Mouse (Mus musculus) MEL (cell line): Measurements from ENCODE around the gene Wars. TPM values are rescaled to one million over a fixed set of nuclear protein-coding genes. Genes with fewer than 3 reads are reported as not detected.

ENCODE experiments used
- DNase-seq: peaks from one replicate; pipeline ENCODE4 v3.0.0; 2011; ENCODE audit warnings: low read depth, low spot score
- H3K27ac ChIP-seq: 2 replicates; pipeline ENCODE4 v1.5.1; 2012; ENCODE audit warnings: low read depth, mild to moderate bottlenecking, control low read depth, low read length, moderate library complexity; ENCODE audit not compliant: control insufficient read depth
- H3K27me3 ChIP-seq, 2 experiments: fragments of 150-350 bp in 1 of 2; sonication (generic) in 1 of 2; 2 replicates each; pipeline ENCODE4 v1.6.1; 2012; ENCODE audit warnings: low read length in 2 of 2, mild to moderate bottlenecking in 2 of 2, improper control_type of control experiment in 1 of 2, moderate library complexity in 1 of 2; ENCODE audit not compliant: insufficient read depth in 2 of 2, control insufficient read depth in 1 of 2
- H3K36me3 ChIP-seq, 2 experiments: 2 replicates each; pipeline ENCODE4 v1.6.1; 2012 to 2014; ENCODE audit warnings: low read length in 2 of 2, improper control_type of control experiment in 1 of 2, inconsistent platforms in 1 of 2, mild to moderate bottlenecking in 1 of 2; ENCODE audit not compliant: insufficient read depth in 2 of 2, control insufficient read depth in 1 of 2
- H3K4me1 ChIP-seq, 2 experiments: fragments of 150-350 bp in 1 of 2; sonication (generic) in 1 of 2; 2 replicates each; pipeline ENCODE4 v1.6.1; 2012; ENCODE audit warnings: low read length in 2 of 2, improper control_type of control experiment in 1 of 2, mild to moderate bottlenecking in 1 of 2; ENCODE audit not compliant: insufficient read depth in 2 of 2, control insufficient read depth in 1 of 2
- H3K4me3 ChIP-seq, 2 experiments: fragments of 150-350 bp in 1 of 2; sonication (generic) in 1 of 2; 2 replicates each; pipeline ENCODE4 v1.5.1; 2012; ENCODE audit warnings: low read depth in 2 of 2, low read length in 2 of 2, mild to moderate bottlenecking in 2 of 2, moderate library complexity in 2 of 2, control low read depth in 1 of 2, improper control_type of control experiment in 1 of 2; ENCODE audit not compliant: control insufficient read depth in 1 of 2, insufficient read depth in 1 of 2
- H3K79me2 ChIP-seq: 2 replicates; pipeline ENCODE4 v1.6.1; 2012; ENCODE audit warnings: mild to moderate bottlenecking, low read length, moderate library complexity; ENCODE audit not compliant: control insufficient read depth, poor library complexity, insufficient read depth
- H3K9ac ChIP-seq: 2 replicates; pipeline ENCODE4 v1.6.1; 2012; ENCODE audit warnings: low read depth, mild to moderate bottlenecking, control low read depth, low read length, moderate library complexity; ENCODE audit not compliant: control insufficient read depth, poor library complexity, severe bottlenecking
- H3K9me3 ChIP-seq: fragments of 150-350 bp; sonication (generic); replicated peaks from 2 replicates; pipeline ENCODE4 v1.6.1; 2012; ENCODE audit warnings: mild to moderate bottlenecking, low read length, improper control_type of control experiment, moderate library complexity; ENCODE audit not compliant: insufficient read depth
- CHD1 ChIP-seq: IDR thresholded peaks from 2 replicates; pipeline ENCODE4 v1.6.1; 2012; ENCODE audit warnings: low read depth, mild to moderate bottlenecking, inconsistent platforms, low read length, improper control_type of control experiment
- CTCF ChIP-seq, 3 experiments: IDR thresholded peaks in 2 of 3; conservative IDR thresholded peaks in 1 of 3; 2 replicates each; pipeline ENCODE4 v1.5.1; 2011 to 2012; ENCODE audit warnings: low read length in 3 of 3, low read depth in 2 of 3, mild to moderate bottlenecking in 2 of 3, improper control_type of control experiment in 1 of 3, inconsistent platforms in 1 of 3, mixed read lengths in 1 of 3, moderate library complexity in 1 of 3; ENCODE audit not compliant: control insufficient read depth in 1 of 3, insufficient read depth in 1 of 3, poor library complexity in 1 of 3, severe bottlenecking in 1 of 3
- E2F4 ChIP-seq: IDR thresholded peaks from 2 replicates; pipeline ENCODE4 v1.6.1; 2011; ENCODE audit warnings: low read depth, low read length, improper control_type of control experiment, borderline replicate concordance
- ELF1 ChIP-seq: IDR thresholded peaks from 2 replicates; pipeline ENCODE4 v1.6.1; 2014; ENCODE audit warnings: low read depth, mild to moderate bottlenecking, inconsistent platforms, low read length, improper control_type of control experiment, moderate library complexity
- GABPA ChIP-seq: IDR thresholded peaks from 2 replicates; pipeline ENCODE4 v1.6.1; 2012; ENCODE audit warnings: low read depth, mild to moderate bottlenecking, inconsistent platforms, low read length, improper control_type of control experiment, moderate library complexity
- JUND ChIP-seq: IDR thresholded peaks from 2 replicates; pipeline ENCODE4 v1.6.1; 2011; ENCODE audit warnings: low read depth, mild to moderate bottlenecking, improper control_type of control experiment, low read length
- KAT2A ChIP-seq: conservative IDR thresholded peaks from 2 replicates; pipeline ENCODE4 v1.6.1; 2012; ENCODE audit warnings: low read depth, low read length, improper control_type of control experiment, inconsistent platforms
- MAFK ChIP-seq: IDR thresholded peaks from 2 replicates; pipeline ENCODE4 v1.6.1; 2011; ENCODE audit warnings: low read depth, mild to moderate bottlenecking, low read length, improper control_type of control experiment, borderline replicate concordance
- MAX ChIP-seq: IDR thresholded peaks from 2 replicates; pipeline ENCODE4 v1.6.1; 2011; ENCODE audit warnings: low read length, improper control_type of control experiment
- MAZ ChIP-seq: IDR thresholded peaks from 2 replicates; pipeline ENCODE4 v1.6.1; 2012; ENCODE audit warnings: low read depth, mild to moderate bottlenecking, inconsistent platforms, low read length, improper control_type of control experiment
- MXI1 ChIP-seq: IDR thresholded peaks from 2 replicates; pipeline ENCODE4 v1.6.1; 2011; ENCODE audit warnings: mild to moderate bottlenecking, low read depth, low read length, improper control_type of control experiment
- MYC ChIP-seq: IDR thresholded peaks from 2 replicates; pipeline ENCODE4 v1.6.1; 2011; ENCODE audit warnings: low read depth, mild to moderate bottlenecking, low read length, improper control_type of control experiment, moderate library complexity
- RAD21 ChIP-seq: IDR thresholded peaks from 2 replicates; pipeline ENCODE4 v1.6.1; 2011; ENCODE audit warnings: mild to moderate bottlenecking, low read depth, low read length, improper control_type of control experiment
- SIN3A ChIP-seq: IDR thresholded peaks from 2 replicates; pipeline ENCODE4 v1.6.1; 2012; ENCODE audit warnings: low read length, improper control_type of control experiment, inconsistent platforms
- SMC3 ChIP-seq: IDR thresholded peaks from 2 replicates; pipeline ENCODE4 v1.6.1; 2011; ENCODE audit warnings: low read depth, low read length, improper control_type of control experiment
- ZKSCAN1 ChIP-seq: IDR thresholded peaks from 2 replicates; pipeline ENCODE4 v1.6.1; 2012; ENCODE audit warnings: low read depth, mild to moderate bottlenecking, inconsistent platforms, low read length, improper control_type of control experiment, moderate library complexity
- ZNF384 ChIP-seq: IDR thresholded peaks from 2 replicates; pipeline ENCODE4 v1.6.1; 2012; ENCODE audit warnings: low read depth, mild to moderate bottlenecking, inconsistent platforms, low read length, improper control_type of control experiment
- polyA plus RNA-seq, 2 experiments: library from polyadenylated mRNA; stranded (reverse) in 1 of 2; unstranded in 1 of 2; fragments of >175 nt in 1 of 2; fragments of >200 nt in 1 of 2; gene quantifications; 2 replicates each; pipeline versions ENCODE4 v1.2.1 to v1.2.4; 2012; ENCODE audit warnings: low replicate concordance in 2 of 2, low read depth in 1 of 2; ENCODE audit not compliant: insufficient read length in 2 of 2, insufficient read depth in 1 of 2, missing spikeins in 1 of 2
- total RNA-seq: library from RNA; depleted of rRNA; stranded (reverse); fragments of 300-350 nt; gene quantifications from 2 replicates; pipeline ENCODE4 v1.2.3, GENCODE M21; 2012

Gene Wars
- total and polyA plus RNA-seq, 3 experiments = 85.7 to 836 (median 98.4) TPM

DNA sequence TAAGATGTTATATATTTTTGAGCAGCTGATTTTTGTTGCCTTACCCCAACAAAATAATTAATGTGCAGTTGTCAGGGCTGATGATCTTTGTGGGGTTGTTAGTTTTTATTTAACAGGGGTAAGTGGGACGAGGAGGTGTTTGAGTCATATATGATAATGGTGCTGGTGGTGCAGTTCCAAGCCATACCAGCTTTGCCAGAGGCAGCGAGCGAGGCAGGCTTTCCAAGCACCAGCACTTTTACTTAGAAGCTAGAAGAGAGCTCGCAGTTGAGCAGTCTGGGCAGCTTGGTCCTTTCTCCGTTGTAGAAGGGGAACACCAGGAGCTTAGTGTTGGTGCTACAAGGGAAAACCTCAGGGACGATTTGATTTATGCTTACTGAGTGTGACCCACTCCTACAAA, 81.5 kb downstream of the Wars start:
- Histone ChIP-seq H3K27me3 (no peaks in the 10 kb centered on the region), H3K36me3 (peaks cover 16 to 45% of the 10 kb centered on the region in 2 experiments), H3K9me3 (no peaks in the 10 kb centered on the region), H3K27ac (no peak overlapping the region), H3K9ac (no peak overlapping the region), H3K79me2 (peaks cover 63% of the 10 kb centered on the region), H3K4me1 (peaks cover 9 to 19% of the 10 kb centered on the region in 2 experiments)
- DNase-seq = no peak
- no peak for TF ChIP-seq SMC3
- TF ChIP-seq MYC = no peak
- TF ChIP-seq MAZ = no peak
- TF ChIP-seq E2F4 = no peak
- TF ChIP-seq MAX = no peak
- TF ChIP-seq, all 39 proteins: peak for 0
- H3K4me3 ChIP-seq = no peak overlapping the region

DNA sequence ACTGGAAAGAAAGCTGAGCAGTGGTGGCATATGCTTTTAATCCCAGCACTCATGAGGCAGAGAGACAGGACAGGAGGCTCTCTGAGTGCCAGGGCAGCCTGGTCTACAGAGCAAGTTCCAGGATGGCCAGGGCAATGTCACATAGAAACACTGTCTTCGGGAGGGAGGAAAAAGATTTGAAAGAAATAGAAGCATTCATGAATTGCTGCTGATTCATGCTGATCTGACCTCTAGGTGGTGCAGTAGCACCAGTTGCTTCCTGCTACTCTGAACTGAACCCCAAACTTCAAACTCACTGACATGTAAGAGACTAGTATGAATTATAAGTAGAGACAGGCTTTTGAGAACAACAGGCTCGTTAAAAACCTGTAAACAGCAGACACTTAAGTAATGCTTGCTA, 82.8 kb downstream of the Wars start:
- no peaks in the 10 kb centered on the region for H3K27me3 ChIP-seq
- no peak overlapping the region for H3K4me3 ChIP-seq
- no peaks in the 10 kb centered on the region for H3K9me3 ChIP-seq
- H3K36me3 ChIP-seq = peaks cover 27 to 53% of the 10 kb centered on the region in 2 experiments
- H3K4me1 ChIP-seq = peaks cover 10 to 21% of the 10 kb centered on the region in 2 experiments
- H3K79me2 ChIP-seq = peaks cover 71% of the 10 kb centered on the region
- H3K9ac ChIP-seq = no peak overlapping the region
- peak; percentile 40 for TF ChIP-seq RAD21
- TF ChIP-seq GABPA = peak; percentile 53; the same call in 1 of the 2 replicates
- peak; percentile 40; the same call in 1 of the 2 replicates for TF ChIP-seq ELF1
- peak; percentile 41 for TF ChIP-seq SMC3
- no peak for TF ChIP-seq KAT2A
- no peak for TF ChIP-seq ZKSCAN1
- TF ChIP-seq CTCF (IDR thresholded peaks at IDR 0.05 in 2 of 3, conservative IDR thresholded peaks at IDR 0.05 in 1 of 3; ENCODE audit: control insufficient read depth in 1 of 3, insufficient read depth in 1 of 3, low read depth in 2 of 3, low read length in 3 of 3, poor library complexity in 1 of 3, severe bottlenecking in 1 of 3) = peak; percentile 49 to 71 (median 62)
- DNase-seq = peak; percentile 71
- no peak overlapping the region for H3K27ac ChIP-seq

- no peak overlapping the region for H3K27ac ChIP-seq
- no peaks in the 10 kb centered on the region for H3K9me3 ChIP-seq
- peaks cover 10 to 22% of the 10 kb centered on the region in 2 experiments for H3K4me1 ChIP-seq
- no peaks in the 10 kb centered on the region for H3K27me3 ChIP-seq
- H3K9ac ChIP-seq = no peak overlapping the region
- H3K36me3 ChIP-seq = peaks cover 27 to 52% of the 10 kb centered on the region in 2 experiments
- TF ChIP-seq MXI1 (no peak), CHD1 (no peak), MYC (no peak), E2F4 (no peak), MAX (no peak), ZNF384 (no peak), GABPA (no peak), RAD21 (no peak), MAFK (no peak), KAT2A (no peak), JUND (no peak), MAZ (no peak), CTCF (IDR thresholded peaks at IDR 0.05 in 2 of 3, conservative IDR thresholded peaks at IDR 0.05 in 1 of 3; ENCODE audit: control insufficient read depth in 1 of 3, insufficient read depth in 1 of 3, low read depth in 2 of 3, low read length in 3 of 3, poor library complexity in 1 of 3, severe bottlenecking in 1 of 3) (no peak), ZKSCAN1 (no peak), SIN3A (no peak)
- TF ChIP-seq, all 39 proteins: peak for 0
- H3K4me3 ChIP-seq = no peak overlapping the region
- DNase-seq = no peak
- H3K79me2 ChIP-seq = peaks cover 79% of the 10 kb centered on the region
These were observed 83.7 kb downstream of the Wars start for GRCm38 (mm10) chr12:108810309-108810708.
